Mouse (Mus musculus) heart, adult 2 months (tissue): ENCODE results near the gene Cxxc4.

Experiments used
- CTCF ChIP-seq: fragments of 200-600 bp; IDR thresholded peaks from 2 replicates; pipeline ENCODE4 v1.8.1; 2022; ENCODE audit warnings: antibody characterized with exemption, mild to moderate bottlenecking, moderate library complexity
- POLR2A ChIP-seq: fragments of 200-500 bp; IDR thresholded peaks from 2 replicates; pipeline ENCODE4 v1.6.1; 2011; ENCODE audit warnings: mild to moderate bottlenecking, low read depth, low read length, control low read depth; ENCODE audit not compliant: insufficient read depth

GRCm38 (mm10) chr3:134239971-134240717 is 3.9 kb downstream of the Cxxc4 start:
- TF ChIP-seq POLR2A (no peak), CTCF (no peak)
